Comparison of ENCODE assay signal across 13 mouse cellular contexts in genomic region chr2:32085231-32085630, GRCm38 (mm10). TPM values are rescaled to one million over a fixed set of nuclear protein-coding genes. Genes with fewer than 3 reads are reported as not detected.
DNase-seq lines count a peak whose midpoint lies in the region; ATAC-seq and TF ChIP-seq lines count a peak whose summit lies in the region.
"Had no signal": no experiment of that assay in that cellular context is flagged by ENCODE, and none has a peak within 500 bp of the region (broad histone marks: within the 10 kb centered on the region; RNA-seq: fewer than 3 reads in every experiment).

No protein-coding gene starts in this region.

- 63% methylated on average over 2 of the region's 2 CpGs for WGBS in kidney, embryonic 15.5 days
- 55% methylated on average over 2 of the region's 2 CpGs for WGBS in bone marrow, adult 2 months
- 25% methylated on average over 2 of the region's 2 CpGs for WGBS in liver, embryonic 15.5 days (ENCODE audit: insufficient replicate concordance)
- WGBS in hindbrain, embryonic 12.5 days, result 73% methylated on average over 2 of the region's 2 CpGs
- 76% methylated on average over 2 of the region's 2 CpGs for WGBS in neural tube, embryonic 15.5 days

- intact Hi-C loops in gastrocnemius, postnatal 14 days (cut with DNase I; ENCODE audit: low total_unique reads), result loop anchor here (5.0 kb wide), 1 partner anchor 47 kb away; no protein-coding TSS in a partner anchor

- TF ChIP-seq CTCF in bone marrow, adult 2 months (IDR thresholded peaks at IDR 0.05; ENCODE audit: control insufficient read depth, insufficient read depth, low read length), result no peak

- no peak overlapping the region for H3K27ac ChIP-seq in kidney, embryonic 15.5 days
- peak overlapping the region; percentile 76 for H3K27ac ChIP-seq in bone marrow, adult 2 months (ENCODE audit: control insufficient read depth, insufficient read depth, low read depth, low read length, poor library complexity)
- peak overlapping the region; percentile 97 for H3K27ac ChIP-seq in liver, embryonic 15.5 days (replicated peaks)
- no peak overlapping the region for H3K27ac ChIP-seq in hindbrain, embryonic 12.5 days
- no peak overlapping the region for H3K27ac ChIP-seq in neural tube, embryonic 15.5 days (replicated peaks)
- H3K27ac ChIP-seq: neural tube, embryonic 12.5 days had no signal

- ATAC-seq in kidney, embryonic 15.5 days (replicated peaks; ENCODE audit: low FRiP score), result 0 out of 2 replicates have a peak, but pooled peaks have one; percentile 17
- peak; percentile 78 for ATAC-seq in liver, embryonic 15.5 days (ENCODE audit: insufficient read depth)
- ATAC-seq in hindbrain, embryonic 12.5 days (ENCODE audit: low FRiP score), result no peak
- ATAC-seq in neural tube, embryonic 15.5 days (ENCODE audit: low FRiP score), result no peak

- H3K4me2 ChIP-seq in kidney, embryonic 15.5 days, result no peak overlapping the region
- H3K4me2 ChIP-seq in liver, embryonic 15.5 days, result peak overlapping the region; percentile 100
- no peak overlapping the region for H3K4me2 ChIP-seq in hindbrain, embryonic 12.5 days (replicated peaks)
- no peak overlapping the region for H3K4me2 ChIP-seq in neural tube, embryonic 15.5 days

- H3K9me3 ChIP-seq in kidney, embryonic 15.5 days (replicated peaks), result no peaks in the 10 kb centered on the region
- no peaks in the 10 kb centered on the region for H3K9me3 ChIP-seq in liver, embryonic 15.5 days (replicated peaks)
- H3K9me3 ChIP-seq in hindbrain, embryonic 12.5 days (replicated peaks), result no peaks in the 10 kb centered on the region
- H3K9me3 ChIP-seq in neural tube, embryonic 15.5 days (replicated peaks), result no peaks in the 10 kb centered on the region
- H3K9me3 ChIP-seq: neural tube, embryonic 12.5 days had no signal

- no peak for TF ChIP-seq POLR2A in bone marrow, adult 2 months (IDR thresholded peaks at IDR 0.05; ENCODE audit: borderline replicate concordance, control insufficient read depth, low read depth, low read length)

- H3K27me3 ChIP-seq in kidney, embryonic 15.5 days, result peaks cover 95% of the 10 kb centered on the region
- H3K27me3 ChIP-seq in liver, embryonic 15.5 days, result peaks cover 44% of the 10 kb centered on the region
- H3K27me3 ChIP-seq in hindbrain, embryonic 12.5 days, result peaks cover 93% of the 10 kb centered on the region
- H3K27me3 ChIP-seq in neural tube, embryonic 15.5 days (replicated peaks), result peaks cover 81% of the 10 kb centered on the region

- H3K4me3 ChIP-seq in kidney, embryonic 15.5 days (replicated peaks), result no peak overlapping the region
- H3K4me3 ChIP-seq in bone marrow, adult 2 months (replicated peaks; ENCODE audit: control insufficient read depth, low read depth, low read length), result no peak overlapping the region
- peak overlapping the region; percentile 90 for H3K4me3 ChIP-seq in liver, embryonic 15.5 days (replicated peaks)
- H3K4me3 ChIP-seq in hindbrain, embryonic 12.5 days, result no peak overlapping the region
- H3K4me3 ChIP-seq in neural tube, embryonic 15.5 days (replicated peaks), result no peak overlapping the region

- H3K36me3 ChIP-seq in kidney, embryonic 15.5 days, result no peaks in the 10 kb centered on the region
- H3K36me3 ChIP-seq in liver, embryonic 15.5 days (replicated peaks), result peaks cover 9% of the 10 kb centered on the region
- H3K36me3 ChIP-seq in hindbrain, embryonic 12.5 days, result no peaks in the 10 kb centered on the region
- H3K36me3 ChIP-seq in neural tube, embryonic 15.5 days, result no peaks in the 10 kb centered on the region
- H3K36me3 ChIP-seq: neural tube, embryonic 12.5 days had no signal

- no peak for DNase-seq in kidney, adult 8-10 months
- DNase-seq in c-Kit-positive CD71-positive TER-119-positive erythroid progenitor cells, embryonic 14.5 days (ENCODE audit: low spot score), result peak; percentile 77
- DNase-seq in gastrocnemius, postnatal 14 days, result no peak
- DNase-seq: cerebellum, adult 8-10 months; kidney, adult 11 months; lung, postnatal 14 days had no signal

- H3K4me1 ChIP-seq in kidney, embryonic 15.5 days, result peaks cover 32% of the 10 kb centered on the region
- peaks cover 9% of the 10 kb centered on the region for H3K4me1 ChIP-seq in bone marrow, adult 2 months (ENCODE audit: control insufficient read depth, insufficient read depth, low read length)
- H3K4me1 ChIP-seq in liver, embryonic 15.5 days (replicated peaks), result peaks cover 57% of the 10 kb centered on the region
- H3K4me1 ChIP-seq in hindbrain, embryonic 12.5 days, result peaks cover 39% of the 10 kb centered on the region
- peaks cover 32% of the 10 kb centered on the region for H3K4me1 ChIP-seq in neural tube, embryonic 15.5 days

- H3K9ac ChIP-seq in kidney, embryonic 15.5 days, result no peak overlapping the region
- peak overlapping the region; percentile 95 for H3K9ac ChIP-seq in liver, embryonic 15.5 days
- no peak overlapping the region for H3K9ac ChIP-seq in hindbrain, embryonic 12.5 days
- H3K9ac ChIP-seq in neural tube, embryonic 15.5 days (replicated peaks), result no peak overlapping the region

RNA-seq across cellular contexts. Expression of gene Fam78a, which starts 0.6 kb away (rescaled TPM):
- 1.6 and 2.3 TPM in 2 replicates for polyA plus RNA-seq in kidney, embryonic 15.5 days (2015; fragmentation: Nextera tagmentation; extraction: Ambion mirVana)
- polyA plus RNA-seq in bone marrow, adult 2 months (2011; ENCODE audit: insufficient read depth, insufficient read length, low replicate concordance, missing spikeins), result 11.4 and 12.5 TPM in 2 replicates
- 11.4 TPM in 2 replicates for polyA plus RNA-seq in liver, embryonic 15.5 days (2015; fragmentation: Nextera tagmentation; extraction: Ambion mirVana)
- 1.8 and 2.4 TPM in 2 replicates for polyA plus RNA-seq in hindbrain, embryonic 12.5 days (2016; fragmentation: Nextera tagmentation; extraction: Ambion mirVana)
- polyA plus RNA-seq in neural tube, embryonic 15.5 days (2015; fragmentation: Nextera tagmentation; extraction: Ambion mirVana), result 0.92 and 3.1 TPM in 2 replicates
- total RNA-seq in gastrocnemius, postnatal 14 days (2021), result 10 to 100 TPM in 1 of 2 experiments, 1 to 10 TPM in 1; 9.5 to 20.5 TPM

RNA-seq across cellular contexts. Expression of gene Plpp7, which starts 10.1 kb away (rescaled TPM):
- 4.4 and 7.1 TPM in 2 replicates for polyA plus RNA-seq in kidney, embryonic 15.5 days (2015; fragmentation: Nextera tagmentation; extraction: Ambion mirVana)
- polyA plus RNA-seq in bone marrow, adult 2 months (2011; ENCODE audit: insufficient read depth, insufficient read length, low replicate concordance, missing spikeins), result not detected in 2 replicates
- polyA plus RNA-seq in liver, embryonic 15.5 days (2015; fragmentation: Nextera tagmentation; extraction: Ambion mirVana), result 1.9 and 2.0 TPM in 2 replicates
- polyA plus RNA-seq in hindbrain, embryonic 12.5 days (2016; fragmentation: Nextera tagmentation; extraction: Ambion mirVana), result 11.1 and 11.5 TPM in 2 replicates
- 26.1 and 32.6 TPM in 2 replicates for polyA plus RNA-seq in neural tube, embryonic 15.5 days (2015; fragmentation: Nextera tagmentation; extraction: Ambion mirVana)
- total RNA-seq in gastrocnemius, postnatal 14 days (2021), result 100 to 1,000 TPM in 1 of 2 experiments, 10 to 100 TPM in 1; 87.5 to 102 TPM
- polyA plus RNA-seq: activated CD4-positive, CD25-positive, alpha-beta regulatory T cell, adult 4 months had no signal

Comparison
In these comparisons a context has a peak if more than half of its experiments do, and no peak if none do; other contexts are left out.
1. ATAC-seq: peak in kidney, embryonic 15.5 days (single experiment) and liver, embryonic 15.5 days (single experiment); none in hindbrain, embryonic 12.5 days (single experiment) and neural tube, embryonic 15.5 days (single experiment).
2. H3K27ac ChIP-seq: peak in bone marrow, adult 2 months (single experiment) and liver, embryonic 15.5 days (single experiment); none in kidney, embryonic 15.5 days (single experiment), hindbrain, embryonic 12.5 days (single experiment) and neural tube, embryonic 15.5 days (single experiment).